Mouse (Mus musculus) gastrocnemius, postnatal 10 days (tissue): Measurements from ENCODE around the gene Hnrnph3. TPM values are rescaled to one million over a fixed set of nuclear protein-coding genes. Genes with fewer than 3 reads are reported as not detected.
A peak's percentile ranks its signal among the peaks of the same experiment; 100 is the strongest.

Source experiments
- DNase-seq: peaks from one replicate; pipeline ENCODE4 v3.0.0; 2021; ENCODE audit warnings: mixed read lengths
- total RNA-seq, 2 experiments: library from RNA; stranded (reverse); gene quantifications; 2 replicates each; pipeline ENCODE4 v1.2.3; 2021

The Hnrnph3 gene
- total RNA-seq, 2 experiments from 2014 or later = 15.9 to 24.0 TPM

GRCm38 (mm10) chr10:62984495-62984894, 39.5 kb downstream of the Hnrnph3 start:
- no peak for DNase-seq

- DNase-seq = no peak
These were observed 39.9 kb downstream of the Hnrnph3 start for GRCm38 (mm10) chr10:62984072-62984471.

GRCm38 (mm10) chr10:62980039-62980954, 43.7 kb downstream of the Hnrnph3 start, which contains the start of gene Rufy2:
Rufy2 (plus strand) TSS chr10:62980223.
- peak; percentile 91 for DNase-seq

- no peak for DNase-seq
These were observed 44.4 kb downstream of the Hnrnph3 start for GRCm38 (mm10) chr10:62979667-62980038.

GRCm38 (mm10) chr10:62971821-62972220, 52.2 kb downstream of the Hnrnph3 start:
- DNase-seq = no peak

GRCm38 (mm10) chr10:62966291-62966690, 57.7 kb downstream of the Hnrnph3 start:
- no peak for DNase-seq

GRCm38 (mm10) chr10:62965796-62966195, 58.2 kb downstream of the Hnrnph3 start:
- DNase-seq = no peak

Other genes with a start within 250 kb of the Hnrnph3 start
- 10 to 100 TPM; 38.6 to 52.3 TPM for gene Ccar1, start 231.9 kb downstream of the Hnrnph3 start, total RNA-seq
- 10 to 100 TPM; 15.3 to 26.2 TPM for gene Tet1, start 115.2 kb downstream of the Hnrnph3 start, total RNA-seq
- gene Slc25a16, start 103.6 kb downstream of the Hnrnph3 start, total RNA-seq = 10 to 100 TPM; 19.8 to 22.0 TPM
- 1 to 10 TPM; 1.9 to 3.4 TPM for gene Dna2, start 77.2 kb downstream of the Hnrnph3 start, total RNA-seq
- gene Rufy2, start 44.0 kb downstream of the Hnrnph3 start, total RNA-seq = 10 to 100 TPM; 12.2 to 12.3 TPM
- 1 to 10 TPM; 1.2 to 1.6 TPM for gene Pbld2, start 98 bp upstream of the Hnrnph3 start, total RNA-seq
- under 1 TPM; 0.56 to 0.75 TPM for gene Pbld1, start 35.9 kb upstream of the Hnrnph3 start, total RNA-seq
- under 1 TPM; 0.14 to 0.32 TPM for gene Atoh7, start 75.4 kb upstream of the Hnrnph3 start, total RNA-seq
- gene Mypn, start 179.7 kb upstream of the Hnrnph3 start, total RNA-seq = 100 to 1,000 TPM; 230 to 232 TPM
- 10 to 100 TPM; 22.6 to 32.1 TPM for gene Herc4, start 219.6 kb upstream of the Hnrnph3 start, total RNA-seq